Mouse (Mus musculus): ENCODE measurements around the gene Ttc39a. TPM values are rescaled to one million over a fixed set of nuclear protein-coding genes. Genes with fewer than 3 reads are reported as not detected.

Ttc39a gene
- polyA plus RNA-seq, 1 experiment from 2014 or later = 0.71 TPM

DNA sequence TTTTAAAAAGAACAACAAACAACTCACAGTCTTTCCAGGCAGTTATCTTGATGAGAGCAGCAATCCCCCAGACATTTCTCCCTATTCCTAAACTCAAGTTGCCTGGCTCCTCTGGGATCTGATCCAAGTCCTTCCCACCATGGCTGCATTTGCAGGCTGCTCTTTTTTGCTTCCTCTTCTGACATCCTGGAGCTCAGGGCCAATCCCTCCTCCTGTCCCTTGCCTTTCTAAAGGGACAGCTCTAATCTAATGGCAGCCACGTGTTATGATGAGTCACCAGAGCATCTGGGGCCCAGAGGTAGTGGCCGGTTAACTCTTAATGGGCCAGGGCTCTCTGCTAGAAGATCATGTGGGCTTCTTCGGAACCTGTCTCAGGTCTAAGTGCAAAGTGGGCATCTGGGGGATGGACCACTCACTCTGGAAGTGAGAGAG lies 353 bp upstream of the Ttc39a start:
- H3K27me3 ChIP-seq = no peaks in the 10 kb centered on the region

GRCm38 (mm10) chr4:109407176-109407520 lies 725 bp downstream of the Ttc39a start:
- no peaks in the 10 kb centered on the region for H3K36me3 ChIP-seq
- H3K27ac ChIP-seq (replicated peaks) = no peak overlapping the region
- H3K9me3 ChIP-seq = no peaks in the 10 kb centered on the region
- H3K4me2 ChIP-seq (replicated peaks) = peak overlapping the region; percentile 99
- H3K27me3 ChIP-seq = no peaks in the 10 kb centered on the region
- peaks cover 12% of the 10 kb centered on the region for H3K4me1 ChIP-seq
- 4% methylated on average over 22 of the region's 24 CpGs for WGBS
- ATAC-seq (replicated peaks) = peak; percentile 59
- H3K9ac ChIP-seq (replicated peaks) = peak overlapping the region; percentile 68
- peak overlapping the region; percentile 70 for H3K4me3 ChIP-seq

More for the DNA sequence above, 353 bp upstream of the Ttc39a start:
- Histone ChIP-seq H3K4me2 (replicated peaks) (peak overlapping the region; percentile 99), H3K27ac (replicated peaks) (0 out of 2 replicates have a peak overlapping the region, but pooled peaks have one; percentile 3), H3K4me3 (peak overlapping the region; percentile 70), H3K9me3 (no peaks in the 10 kb centered on the region), H3K9ac (replicated peaks) (peak overlapping the region; percentile 68), H3K4me1 (peaks cover 12% of the 10 kb centered on the region), H3K36me3 (no peaks in the 10 kb centered on the region)
- 9% methylated on average over 3 of the region's 3 CpGs for WGBS
- ATAC-seq (replicated peaks) = peak; percentile 45

DNA sequence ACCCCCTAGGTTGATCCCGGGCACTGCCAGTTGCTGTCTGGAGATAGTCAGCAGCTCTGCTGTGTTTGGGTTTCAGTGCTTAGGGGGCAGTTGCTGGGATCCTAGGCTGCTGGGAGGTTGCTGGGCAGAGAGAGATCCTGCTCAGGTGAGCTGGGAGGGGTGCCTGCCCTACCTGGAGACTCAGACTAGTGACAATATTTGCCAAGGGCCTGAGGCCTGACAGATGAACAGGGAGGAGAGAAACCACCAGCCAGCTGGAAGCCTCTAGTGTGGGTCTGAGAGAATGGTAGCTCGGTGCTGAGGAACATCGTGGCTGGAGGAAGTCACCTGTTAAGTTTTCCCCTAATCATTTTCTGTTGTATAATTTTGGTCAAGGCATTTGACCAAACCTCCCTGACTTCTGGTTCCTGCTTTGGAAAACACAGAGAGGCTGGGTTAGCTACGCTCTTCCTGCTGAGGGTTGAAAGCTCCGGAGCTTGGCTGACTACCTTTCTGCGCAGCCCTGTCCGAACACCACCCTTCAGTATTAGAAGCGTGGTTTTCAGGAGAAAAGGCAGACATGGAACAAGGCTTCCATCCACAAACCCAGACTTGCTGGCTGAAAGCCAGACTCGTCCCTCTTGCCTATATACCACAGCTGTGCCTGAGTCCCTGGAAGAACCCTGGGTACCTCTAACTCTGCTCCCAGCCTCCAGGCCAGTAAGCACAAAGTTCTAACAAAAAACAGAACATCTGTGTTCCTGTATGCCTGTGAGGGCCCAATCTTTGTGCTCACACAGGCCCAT lies 1.5 kb downstream of the Ttc39a start:
- Histone ChIP-seq H3K9ac (replicated peaks) (no peak overlapping the region), H3K9me3 (no peaks in the 10 kb centered on the region), H3K4me2 (replicated peaks) (peak overlapping the region; percentile 99; the same call in 1 of the 2 replicates), H3K27ac (replicated peaks) (no peak overlapping the region), H3K4me1 (peaks cover 12% of the 10 kb centered on the region), H3K36me3 (no peaks in the 10 kb centered on the region), H3K4me3 (no peak overlapping the region), H3K27me3 (no peaks in the 10 kb centered on the region)
- no peak for ATAC-seq (replicated peaks)
- 80% methylated on average over 9 of the region's 9 CpGs for WGBS

- Histone ChIP-seq H3K4me1 (peaks cover 10% of the 10 kb centered on the region), H3K4me2 (replicated peaks) (no peak overlapping the region), H3K4me3 (no peak overlapping the region), H3K9me3 (no peaks in the 10 kb centered on the region), H3K27me3 (no peaks in the 10 kb centered on the region), H3K27ac (replicated peaks) (no peak overlapping the region), H3K36me3 (no peaks in the 10 kb centered on the region), H3K9ac (replicated peaks) (no peak overlapping the region)
- WGBS = 77% methylated on average over 9 of the region's 9 CpGs
- ATAC-seq (replicated peaks) = no peak
These were observed 4.4 kb downstream of the Ttc39a start for GRCm38 (mm10) chr4:109410681-109411376.

DNA sequence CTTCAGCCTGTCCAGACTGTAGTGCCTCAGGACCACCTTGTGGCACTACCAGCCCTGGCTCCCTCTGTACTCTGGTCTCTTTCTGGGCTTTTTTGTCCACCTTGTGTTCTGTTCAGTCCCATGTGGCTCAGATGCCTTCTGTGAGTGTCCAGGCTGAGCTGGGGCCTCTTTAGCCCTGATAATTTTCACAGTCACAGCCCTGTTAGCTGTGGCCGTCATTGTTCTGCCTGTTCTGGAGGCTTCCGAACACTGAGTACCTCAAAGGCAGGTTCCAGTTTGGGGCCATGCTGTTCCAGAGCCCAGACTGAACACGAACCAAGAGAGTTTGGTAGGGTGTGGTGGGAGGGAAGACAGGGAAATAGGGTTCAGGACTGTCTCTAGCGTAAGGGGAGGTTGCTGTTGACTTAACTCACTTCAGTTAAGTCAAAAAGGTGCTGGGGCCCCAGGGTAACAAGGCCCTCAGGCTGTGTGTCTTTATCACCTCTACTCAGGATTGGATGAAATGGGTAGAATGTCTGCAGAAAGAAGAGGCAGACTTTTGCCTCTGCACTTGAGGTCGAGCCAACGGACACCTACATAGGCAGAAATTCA lies 5.0 kb downstream of the Ttc39a start:
- Histone ChIP-seq H3K27ac (replicated peaks) (no peak overlapping the region), H3K9me3 (no peaks in the 10 kb centered on the region), H3K9ac (replicated peaks) (no peak overlapping the region), H3K4me1 (peaks cover 4% of the 10 kb centered on the region), H3K27me3 (no peaks in the 10 kb centered on the region), H3K4me3 (no peak overlapping the region), H3K4me2 (replicated peaks) (no peak overlapping the region), H3K36me3 (no peaks in the 10 kb centered on the region)
- no peak for ATAC-seq (replicated peaks)
- 86% methylated on average over 6 of the region's 6 CpGs for WGBS

GRCm38 (mm10) chr4:109412233-109412632 lies 5.8 kb downstream of the Ttc39a start:
- Histone ChIP-seq H3K27me3 (no peaks in the 10 kb centered on the region), H3K4me3 (no peak overlapping the region), H3K4me2 (replicated peaks) (no peak overlapping the region), H3K4me1 (no peaks in the 10 kb centered on the region), H3K36me3 (no peaks in the 10 kb centered on the region), H3K27ac (replicated peaks) (no peak overlapping the region), H3K9ac (replicated peaks) (no peak overlapping the region), H3K9me3 (no peaks in the 10 kb centered on the region)
- no peak for ATAC-seq (replicated peaks)
- WGBS = 94% methylated on average over 5 of the region's 5 CpGs

DNA sequence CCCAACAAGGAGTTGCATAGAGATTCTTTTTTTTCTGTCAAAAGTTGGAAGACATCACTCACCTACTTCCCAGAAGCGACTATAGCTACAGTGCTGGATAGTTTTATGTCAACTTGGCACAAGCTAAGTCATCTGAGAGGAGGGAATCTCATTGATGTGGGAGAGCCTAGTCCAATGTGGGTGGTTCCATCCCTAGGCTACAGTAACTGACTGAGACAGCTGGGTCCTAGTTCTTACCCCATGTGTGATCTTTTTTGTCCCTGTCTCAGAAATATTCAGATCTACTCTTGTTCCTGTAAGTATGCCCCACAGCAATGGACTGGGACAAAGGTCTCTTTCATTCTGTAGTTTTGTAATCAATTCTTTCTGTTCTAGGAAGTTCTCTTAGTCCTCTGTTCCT lies 11.6 kb downstream of the Ttc39a start:
- Histone ChIP-seq H3K9ac (replicated peaks) (no peak overlapping the region), H3K4me3 (no peak overlapping the region), H3K27me3 (no peaks in the 10 kb centered on the region), H3K27ac (replicated peaks) (no peak overlapping the region), H3K4me1 (no peaks in the 10 kb centered on the region), H3K9me3 (no peaks in the 10 kb centered on the region), H3K4me2 (replicated peaks) (no peak overlapping the region), H3K36me3 (no peaks in the 10 kb centered on the region)
- WGBS = 93% methylated on average over 1 of the region's 1 CpGs
- no peak for ATAC-seq (replicated peaks)

GRCm38 (mm10) chr4:109419017-109419416 lies 12.6 kb downstream of the Ttc39a start:
- H3K4me1 ChIP-seq = no peaks in the 10 kb centered on the region
- no peaks in the 10 kb centered on the region for H3K36me3 ChIP-seq
- H3K4me2 ChIP-seq (replicated peaks) = no peak overlapping the region
- ATAC-seq (replicated peaks) = no peak
- no peak overlapping the region for H3K4me3 ChIP-seq
- H3K9ac ChIP-seq (replicated peaks) = no peak overlapping the region
- no peak overlapping the region for H3K27ac ChIP-seq (replicated peaks)
- no peaks in the 10 kb centered on the region for H3K27me3 ChIP-seq
- WGBS = 15% methylated on average over 3 of the region's 3 CpGs
- no peaks in the 10 kb centered on the region for H3K9me3 ChIP-seq

DNA sequence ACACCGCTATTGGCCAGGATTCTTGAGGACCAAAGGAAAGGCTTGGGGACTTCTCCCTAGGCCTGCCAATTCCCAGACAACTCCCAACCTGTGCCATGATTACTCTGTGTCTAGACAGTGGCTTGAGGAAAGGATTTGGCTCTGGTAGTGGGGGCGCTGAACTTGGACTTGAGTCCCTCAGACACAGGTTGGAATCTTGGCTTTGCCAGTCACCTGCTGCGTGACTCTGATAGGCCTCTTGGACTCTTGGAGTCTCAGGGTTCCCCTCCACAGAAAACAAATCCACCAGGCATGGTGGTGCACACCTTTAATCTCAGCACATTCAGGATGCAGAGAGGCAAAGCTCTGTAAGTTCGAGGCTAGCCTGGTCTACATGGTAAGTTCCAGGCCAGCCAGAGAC lies 13.1 kb downstream of the Ttc39a start:
- WGBS = 95% methylated on average over 4 of the region's 4 CpGs

DNA sequence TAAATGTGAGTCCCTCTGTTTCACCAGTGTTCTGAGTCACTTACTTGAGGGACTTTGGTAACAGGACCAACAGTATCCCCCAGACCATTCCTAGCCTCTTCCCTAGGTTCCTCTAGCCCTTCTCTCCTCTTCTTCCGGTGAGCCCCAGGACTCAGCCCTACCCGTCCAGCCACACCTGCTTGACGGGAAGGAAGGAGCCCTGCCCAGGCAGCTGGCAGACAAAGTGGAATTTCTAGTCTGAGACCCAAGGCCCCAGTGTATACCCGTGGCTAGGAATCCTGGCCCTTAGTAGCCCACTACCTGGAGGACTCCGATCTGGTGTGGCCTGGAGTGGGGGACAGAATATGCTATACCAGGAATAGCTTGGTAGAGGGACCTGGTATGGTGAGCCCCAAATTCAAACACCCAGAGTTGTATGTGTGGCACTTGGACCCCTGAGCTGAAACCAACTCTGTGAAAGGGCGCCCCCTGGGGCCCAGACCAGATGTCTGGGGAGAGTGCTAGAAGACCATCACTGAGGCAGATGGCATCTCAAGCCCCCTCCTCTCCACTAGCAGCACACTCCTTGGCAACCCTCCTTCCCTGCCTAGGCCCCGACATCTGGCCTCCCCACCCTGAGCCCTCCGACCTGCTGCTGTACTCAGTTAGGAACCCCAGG lies 13.8 kb downstream of the Ttc39a start:
- ATAC-seq (replicated peaks) = no peak

More for the DNA sequence above, 13.1 kb downstream of the Ttc39a start:
- Histone ChIP-seq H3K27me3 (no peaks in the 10 kb centered on the region), H3K27ac (replicated peaks) (no peak overlapping the region), H3K4me1 (no peaks in the 10 kb centered on the region), H3K9ac (replicated peaks) (no peak overlapping the region), H3K9me3 (no peaks in the 10 kb centered on the region), H3K36me3 (no peaks in the 10 kb centered on the region), H3K4me2 (replicated peaks) (no peak overlapping the region), H3K4me3 (no peak overlapping the region)
- no peak for ATAC-seq (replicated peaks)

GRCm38 (mm10) chr4:109421608-109422007 lies 15.2 kb downstream of the Ttc39a start:
- Histone ChIP-seq H3K27me3 (no peaks in the 10 kb centered on the region), H3K4me2 (replicated peaks) (no peak overlapping the region), H3K4me1 (no peaks in the 10 kb centered on the region), H3K4me3 (no peak overlapping the region), H3K36me3 (no peaks in the 10 kb centered on the region), H3K9ac (replicated peaks) (no peak overlapping the region), H3K9me3 (no peaks in the 10 kb centered on the region), H3K27ac (replicated peaks) (no peak overlapping the region)
- no peak for ATAC-seq (replicated peaks)
- 90% methylated on average over 7 of the region's 7 CpGs for WGBS

More for the DNA sequence above, 13.8 kb downstream of the Ttc39a start:
- no peak overlapping the region for H3K4me3 ChIP-seq
- no peak overlapping the region for H3K27ac ChIP-seq (replicated peaks)
- 79% methylated on average over 8 of the region's 8 CpGs for WGBS
- H3K4me1 ChIP-seq = no peaks in the 10 kb centered on the region
- no peaks in the 10 kb centered on the region for H3K27me3 ChIP-seq
- no peaks in the 10 kb centered on the region for H3K9me3 ChIP-seq
- H3K4me2 ChIP-seq (replicated peaks) = no peak overlapping the region
- no peak overlapping the region for H3K9ac ChIP-seq (replicated peaks)
- H3K36me3 ChIP-seq = no peaks in the 10 kb centered on the region

DNA sequence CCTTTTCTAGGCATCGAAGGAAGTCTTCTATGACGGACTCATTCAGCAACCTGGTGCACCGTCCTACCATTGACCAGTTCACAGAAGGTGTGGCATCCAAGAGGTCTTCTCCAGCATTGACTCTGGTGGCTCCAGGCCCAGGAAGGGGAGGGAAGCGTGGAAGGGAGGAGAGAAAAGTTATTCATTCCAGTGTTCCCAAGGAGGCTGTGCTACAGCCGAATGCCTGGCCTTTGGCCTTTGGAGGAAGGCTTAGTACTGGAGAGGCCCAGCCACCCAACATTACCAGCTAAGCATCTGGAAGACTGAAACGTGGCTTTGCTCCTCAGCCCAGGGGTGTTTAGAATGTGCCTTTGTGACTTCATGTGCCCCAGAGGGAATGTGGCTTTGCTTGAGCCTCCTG lies 16.0 kb downstream of the Ttc39a start:
- H3K4me2 ChIP-seq (replicated peaks) = no peak overlapping the region
- H3K9ac ChIP-seq (replicated peaks) = no peak overlapping the region
- H3K27me3 ChIP-seq = no peaks in the 10 kb centered on the region
- H3K9me3 ChIP-seq = no peaks in the 10 kb centered on the region
- H3K4me3 ChIP-seq = no peak overlapping the region
- H3K4me1 ChIP-seq = no peaks in the 10 kb centered on the region
- H3K36me3 ChIP-seq = no peaks in the 10 kb centered on the region
- 86% methylated on average over 6 of the region's 6 CpGs for WGBS
- ATAC-seq (replicated peaks) = no peak
- no peak overlapping the region for H3K27ac ChIP-seq (replicated peaks)

All from forebrain, embryonic 15.5 days (tissue).